Mouse (Mus musculus) hindbrain, embryonic 16.5 days (tissue): ENCODE data around the gene Cdh18. TPM values are rescaled to one million over a fixed set of nuclear protein-coding genes. Genes with fewer than 3 reads are reported as not detected.
"Not testable (repeated sequence)": the region's sequence is repeated elsewhere in the genome, so short reads cannot be mapped to it uniquely, and the experiment has no call there.

Experiments used
- ATAC-seq: fragments of 200-750 bp; cut with Nextera tagmentation; 2 replicates; pipeline ENCODE4 v1.8.0; 2017; ENCODE audit warnings: moderate TSS enrichment, moderate library complexity
- H3K27ac ChIP-seq: fragments of 300-500 bp; sonication (generic); 2 replicates; pipeline ENCODE4 v1.5.1; 2014; ENCODE audit warnings: low read depth, mild to moderate bottlenecking, control low read depth, low read length, moderate library complexity
- H3K27me3 ChIP-seq: fragments of 300-500 bp; sonication (generic); replicated peaks from 2 replicates; pipeline ENCODE4 v1.6.1; 2014; ENCODE audit warnings: low read length; ENCODE audit not compliant: control insufficient read depth, insufficient read depth
- H3K36me3 ChIP-seq: fragments of 300-500 bp; sonication (generic); 2 replicates; pipeline ENCODE4 v1.6.1; 2014; ENCODE audit warnings: mild to moderate bottlenecking, low read length, moderate library complexity, mixed read lengths; ENCODE audit not compliant: control insufficient read depth, insufficient read depth
- H3K4me1 ChIP-seq: fragments of 300-500 bp; sonication (generic); 2 replicates; pipeline ENCODE4 v1.6.1; 2014; ENCODE audit warnings: low read depth, low read length; ENCODE audit not compliant: control insufficient read depth, insufficient read depth
- H3K4me2 ChIP-seq: fragments of 300-500 bp; sonication (generic); 2 replicates; pipeline ENCODE4 v1.6.1; 2014; ENCODE audit warnings: mild to moderate bottlenecking, low read length, control low read depth, moderate library complexity
- H3K4me3 ChIP-seq: fragments of 300-500 bp; sonication (generic); 2 replicates; pipeline ENCODE4 v1.5.1; 2014; ENCODE audit warnings: mild to moderate bottlenecking, low read length, control low read depth, moderate library complexity
- H3K9ac ChIP-seq: fragments of 300-500 bp; sonication (generic); 2 replicates; pipeline ENCODE4 v1.6.1; 2014; ENCODE audit warnings: low read depth, mild to moderate bottlenecking, control low read depth, low read length, moderate library complexity
- H3K9me3 ChIP-seq: fragments of 300-500 bp; sonication (generic); 2 replicates; pipeline ENCODE4 v1.6.1; 2014; ENCODE audit warnings: mild to moderate bottlenecking, low read length, moderate library complexity; ENCODE audit not compliant: control insufficient read depth
- WGBS: fragments of 180-500 bp; shearing (Covaris S2); extraction: QIAGEN DNeasy Blood & Tissue Kit; methylation state at CpG from one replicate; pipeline ENCODE4 v1.1.7; 2014; 5-methylcytosine and 5-hydroxymethylcytosine counted together
- polyA plus RNA-seq: library from polyadenylated mRNA; unstranded; fragments of >200 nt; fragmentation: Nextera tagmentation; extraction: Ambion mirVana; gene quantifications from 2 replicates; pipeline ENCODE4 v1.2.1, GENCODE M21; 2015

The Cdh18 gene
- polyA plus RNA-seq, 1 experiment from 2014 or later: 13.2 TPM

DNA sequence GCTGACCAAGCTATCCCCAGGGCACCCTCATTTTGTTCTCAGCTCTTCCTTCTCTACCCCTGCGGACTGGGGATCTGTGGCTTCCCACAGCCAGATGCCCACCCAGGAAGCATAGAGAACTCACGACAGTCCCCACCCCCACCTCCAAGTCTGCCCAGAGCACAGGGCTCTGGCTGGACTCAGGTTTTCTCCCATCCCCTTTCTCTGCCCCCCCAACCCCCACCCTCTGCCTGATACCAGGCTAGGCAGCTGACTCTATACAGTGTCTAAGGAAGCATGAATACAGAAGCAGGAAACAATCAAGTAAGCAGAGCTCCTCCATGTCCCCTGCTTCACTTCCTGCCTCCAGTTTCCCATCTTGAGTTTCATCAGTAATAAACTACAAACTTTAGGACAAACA is 472.3 kb downstream of the Cdh18 start:
- Histone ChIP-seq H3K36me3 (no peaks in the 10 kb centered on the region), H3K27ac (no peak overlapping the region), H3K9me3 (no peaks in the 10 kb centered on the region), H3K9ac (no peak overlapping the region), H3K4me1 (no peaks in the 10 kb centered on the region), H3K4me3 (no peak overlapping the region), H3K27me3 (no peaks in the 10 kb centered on the region), H3K4me2 (no peak overlapping the region)
- 55% methylated on average over 2 of the region's 2 CpGs for WGBS
- no peak for ATAC-seq

DNA sequence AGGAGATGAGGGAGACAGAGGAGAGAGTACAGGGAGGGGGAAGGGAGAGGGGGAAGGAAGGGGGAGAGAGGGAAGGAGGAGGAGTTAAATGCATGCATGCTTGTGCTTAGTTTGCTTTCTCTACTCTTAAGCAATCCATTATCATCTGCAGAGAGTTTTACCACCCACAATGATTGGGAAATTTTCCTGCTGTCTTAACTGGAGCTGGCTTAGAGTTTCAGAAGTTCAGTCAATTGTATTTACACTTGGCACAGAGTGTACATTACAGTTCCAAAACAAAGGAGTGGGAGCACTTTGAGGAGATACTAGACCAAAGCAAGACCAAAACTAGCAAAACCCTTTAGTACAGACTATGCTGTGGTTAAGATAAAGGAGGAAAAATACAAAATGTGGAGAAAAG is 473.8 kb downstream of the Cdh18 start:
- H3K27me3 ChIP-seq: no peaks in the 10 kb centered on the region
- no peak overlapping the region for H3K4me2 ChIP-seq
- H3K4me3 ChIP-seq: no peak overlapping the region
- no peaks in the 10 kb centered on the region for H3K9me3 ChIP-seq
- H3K27ac ChIP-seq: no peak overlapping the region
- H3K36me3 ChIP-seq: no peaks in the 10 kb centered on the region
- H3K4me1 ChIP-seq: no peaks in the 10 kb centered on the region
- H3K9ac ChIP-seq: no peak overlapping the region
- ATAC-seq: no peak

DNA sequence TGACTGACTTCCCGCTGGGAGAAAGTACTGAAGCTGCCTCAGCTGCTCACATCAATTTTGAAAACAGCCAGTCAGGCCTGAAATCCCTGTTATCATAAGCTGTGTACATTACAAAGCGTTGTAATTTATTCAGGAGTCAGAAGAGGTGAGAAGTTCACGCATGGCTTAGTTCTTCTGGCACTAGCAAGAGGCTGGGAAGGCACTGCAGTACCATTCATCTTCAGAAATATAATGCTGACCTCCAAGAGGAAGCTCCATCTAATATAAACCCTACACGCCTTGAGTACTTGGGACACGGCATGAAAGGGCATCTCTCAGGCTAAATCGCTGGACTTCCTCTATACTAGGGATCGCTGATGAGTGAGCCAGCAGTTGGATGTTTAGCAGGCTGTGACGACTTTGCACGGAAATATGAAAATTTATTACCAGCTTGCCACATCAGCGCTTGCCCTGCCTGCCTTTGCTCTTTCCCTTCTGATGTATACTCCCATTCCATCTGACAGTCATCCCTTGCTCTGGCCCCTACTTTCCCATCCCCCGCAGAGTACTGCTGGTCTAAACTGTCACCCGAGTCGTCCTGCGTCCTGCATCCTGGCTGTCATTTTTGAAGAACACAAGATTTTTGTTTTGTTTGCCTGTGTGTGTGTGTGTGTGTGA is 486.9 kb downstream of the Cdh18 start:
- H3K9ac ChIP-seq: peak overlapping the region; percentile 72
- peak; percentile 81 for ATAC-seq
- WGBS: 2% methylated on average over 14 of the region's 14 CpGs
- no peaks in the 10 kb centered on the region for H3K36me3 ChIP-seq
- H3K4me2 ChIP-seq: peak overlapping the region; percentile 62
- H3K4me3 ChIP-seq: peak overlapping the region; percentile 57
- peaks cover 4% of the 10 kb centered on the region; the same call in 1 of the 2 replicates for H3K4me1 ChIP-seq
- H3K27me3 ChIP-seq: no peaks in the 10 kb centered on the region
- peak overlapping the region; percentile 83 for H3K27ac ChIP-seq
- no peaks in the 10 kb centered on the region for H3K9me3 ChIP-seq

DNA sequence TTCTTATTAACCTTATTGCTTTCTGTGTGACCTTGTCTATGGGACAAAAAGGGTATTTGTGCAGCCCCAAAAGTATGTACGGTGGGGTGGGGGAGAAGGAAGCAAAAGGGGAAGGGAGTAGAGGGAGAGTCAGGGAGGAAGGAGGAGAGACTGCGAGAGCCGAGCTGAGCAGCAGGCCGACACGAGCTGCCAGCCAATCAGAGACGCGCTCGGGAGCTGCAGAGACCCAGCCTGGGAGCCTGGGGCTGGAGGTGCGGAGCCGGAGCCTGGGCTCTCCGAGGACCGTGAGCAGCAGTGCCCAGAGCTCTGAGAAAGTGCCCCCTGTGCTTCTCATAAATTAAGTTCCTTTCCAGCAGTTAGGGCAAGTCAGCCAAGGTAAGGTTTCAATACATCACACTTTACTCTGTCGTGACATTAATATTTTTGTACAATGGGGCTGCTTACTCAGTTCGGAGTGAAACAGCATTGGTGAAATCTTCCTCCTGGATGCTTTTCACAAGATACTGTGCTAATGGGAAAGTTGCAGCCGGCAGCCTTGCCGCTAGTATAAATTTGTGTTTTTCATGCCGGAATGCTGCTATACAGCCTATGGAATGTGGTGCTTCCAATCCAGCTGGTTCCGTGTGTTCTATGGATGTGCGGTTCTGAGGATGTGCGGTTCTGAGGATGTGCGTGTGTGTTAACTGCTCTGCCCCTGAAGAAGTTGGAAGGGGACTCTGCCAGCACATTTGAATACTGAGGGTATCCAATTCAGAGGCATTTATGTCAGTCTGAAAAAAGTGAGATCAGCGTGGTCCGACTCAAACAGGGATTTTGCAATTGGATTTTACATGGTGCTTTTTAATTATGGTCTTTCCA is 487.6 kb downstream of the Cdh18 start:
- Histone ChIP-seq H3K27me3 (no peaks in the 10 kb centered on the region), H3K4me1 (peaks cover 4% of the 10 kb centered on the region; the same call in 1 of the 2 replicates), H3K27ac (peak overlapping the region; percentile 83), H3K9me3 (no peaks in the 10 kb centered on the region), H3K36me3 (no peaks in the 10 kb centered on the region), H3K9ac (peak overlapping the region; percentile 72), H3K4me2 (peak overlapping the region; percentile 62), H3K4me3 (peak overlapping the region; percentile 57)
- ATAC-seq: peak; percentile 99
- WGBS: 2% methylated on average over 23 of the region's 23 CpGs

DNA sequence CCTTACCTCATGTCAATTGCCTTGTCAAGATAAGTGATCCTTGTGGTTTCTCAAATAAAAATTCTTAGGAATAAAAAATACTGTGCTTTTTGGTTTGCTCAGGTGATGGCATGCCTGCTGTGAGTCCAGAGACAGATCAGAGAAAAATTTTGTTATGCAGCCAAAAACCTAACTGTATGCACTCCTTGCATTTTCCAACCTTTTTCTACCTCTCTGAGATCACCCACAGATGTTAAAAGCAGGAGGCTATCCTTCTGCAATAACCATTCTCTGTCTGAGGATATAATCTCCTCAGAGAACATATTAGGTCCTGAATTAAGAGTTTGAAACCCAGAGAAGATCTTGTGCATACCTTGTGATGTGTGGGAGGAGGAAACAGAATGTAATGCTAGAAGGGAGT is 488.7 kb downstream of the Cdh18 start:
- no peaks in the 10 kb centered on the region for H3K9me3 ChIP-seq
- no peak overlapping the region for H3K27ac ChIP-seq
- peak overlapping the region; percentile 57 for H3K4me3 ChIP-seq
- no peak for ATAC-seq
- 0 out of 2 replicates have a peak overlapping the region, but pooled peaks have one; percentile 11 for H3K9ac ChIP-seq
- H3K36me3 ChIP-seq: no peaks in the 10 kb centered on the region
- no peaks in the 10 kb centered on the region for H3K27me3 ChIP-seq
- peaks cover 4% of the 10 kb centered on the region; the same call in 1 of the 2 replicates for H3K4me1 ChIP-seq
- H3K4me2 ChIP-seq: peak overlapping the region; percentile 62

DNA sequence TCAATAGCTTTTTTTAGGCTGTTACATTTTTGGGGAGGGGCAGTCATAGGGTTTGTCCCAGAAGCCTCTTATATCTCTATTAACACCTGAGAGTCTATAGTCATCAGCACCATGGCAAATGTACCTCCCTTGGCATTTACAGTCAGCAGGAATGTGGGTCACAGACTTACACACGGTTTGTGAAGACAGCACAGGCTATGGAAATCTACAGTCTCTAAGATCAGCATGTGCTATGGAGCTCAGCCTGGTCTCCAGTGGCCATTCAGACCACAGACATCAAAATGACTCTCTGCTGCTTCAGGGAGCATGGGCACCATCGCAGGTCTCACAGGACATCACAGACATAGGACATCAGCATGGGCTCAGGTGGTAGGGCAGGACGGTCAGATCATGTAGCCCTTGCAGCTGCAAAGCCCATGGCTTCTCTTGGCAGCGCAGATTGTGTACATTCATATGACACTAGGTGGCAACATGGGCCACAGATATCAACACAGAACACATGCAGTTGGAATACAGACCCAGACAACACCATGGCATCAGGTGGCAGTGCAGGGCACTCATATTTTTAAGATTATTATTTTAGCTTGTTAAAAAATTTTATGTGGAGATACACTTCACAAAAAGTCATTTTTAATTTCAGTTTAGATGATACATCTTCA is 497.4 kb downstream of the Cdh18 start:
- Histone ChIP-seq H3K4me1 (no peaks in the 10 kb centered on the region), H3K4me2 (no peak overlapping the region), H3K9ac (no peak overlapping the region), H3K9me3 (no peaks in the 10 kb centered on the region), H3K36me3 (no peaks in the 10 kb centered on the region), H3K4me3 (no peak overlapping the region), H3K27me3 (no peaks in the 10 kb centered on the region), H3K27ac (no peak overlapping the region)
- WGBS: 73% methylated on average over 4 of the region's 4 CpGs
- no peak for ATAC-seq

DNA sequence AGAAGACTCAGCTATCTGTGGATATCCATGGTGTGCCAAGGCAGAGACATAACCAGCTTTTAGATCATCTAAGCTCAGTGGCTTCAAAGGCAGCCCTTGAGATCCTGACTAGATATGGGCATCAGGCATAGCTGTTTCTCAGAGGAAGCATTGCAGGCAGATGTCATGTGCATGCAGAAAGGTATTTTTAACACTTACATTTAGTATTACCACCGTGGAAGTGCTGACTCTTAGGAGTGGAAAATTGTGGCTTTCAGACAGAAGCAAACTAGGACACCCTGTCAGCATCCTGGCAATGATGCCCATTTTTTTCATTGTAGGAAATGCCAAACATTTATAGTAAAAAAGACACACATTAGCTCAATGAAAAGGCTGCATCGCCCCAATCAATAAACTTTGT is 503.2 kb downstream of the Cdh18 start:
- H3K4me1 ChIP-seq: no peaks in the 10 kb centered on the region
- H3K4me2 ChIP-seq: no peak overlapping the region
- ATAC-seq: no peak
- H3K4me3 ChIP-seq: no peak overlapping the region
- H3K27me3 ChIP-seq: no peaks in the 10 kb centered on the region
- H3K9me3 ChIP-seq: no peaks in the 10 kb centered on the region
- no peak overlapping the region for H3K27ac ChIP-seq
- no peaks in the 10 kb centered on the region for H3K36me3 ChIP-seq
- H3K9ac ChIP-seq: no peak overlapping the region
- WGBS: 84% methylated on average over 2 of the region's 2 CpGs

DNA sequence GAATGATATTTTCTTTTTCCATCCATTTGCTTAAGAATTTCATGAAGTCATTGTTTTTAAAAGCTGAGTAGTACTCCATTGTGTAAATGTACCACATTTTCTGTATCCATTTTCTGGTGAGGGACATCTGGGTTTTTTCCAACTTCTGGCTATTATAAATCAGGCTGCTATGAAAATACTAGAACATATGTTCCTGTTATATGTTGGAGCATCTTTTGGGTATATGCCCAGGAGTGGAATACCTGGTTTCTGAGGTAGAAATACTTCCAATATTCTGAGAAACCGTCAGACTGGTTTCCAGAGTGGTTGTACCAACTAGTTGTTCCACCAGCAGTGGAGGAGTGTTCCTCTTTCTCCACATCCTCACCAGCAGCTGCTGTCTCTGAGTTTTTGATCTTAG is 536.5 kb downstream of the Cdh18 start:
- not testable (repeated sequence) for H3K36me3 ChIP-seq, H3K27me3 ChIP-seq, H3K4me1 ChIP-seq, H3K9me3 ChIP-seq, ATAC-seq, H3K4me2 ChIP-seq, H3K4me3 ChIP-seq, H3K27ac ChIP-seq, H3K9ac ChIP-seq
- 84% methylated on average over 1 of the region's 1 CpGs for WGBS

DNA sequence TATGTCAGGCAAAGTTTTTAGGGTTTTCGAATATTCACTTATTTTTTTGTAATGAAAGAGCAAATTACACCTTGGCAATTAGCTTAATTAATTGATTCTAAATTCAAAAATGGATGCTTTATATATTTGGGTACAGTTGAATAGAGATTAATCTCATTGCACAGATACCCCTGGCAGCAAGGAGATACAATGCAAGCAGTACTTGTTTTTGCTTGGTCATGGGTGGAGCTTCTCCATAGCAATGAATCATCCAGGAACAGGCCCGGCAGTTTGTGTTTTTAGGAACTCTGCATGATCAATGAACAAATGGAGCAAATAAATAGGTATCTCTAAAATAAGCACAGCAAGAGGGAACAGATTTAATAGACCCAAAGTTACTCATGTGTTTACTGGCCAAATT is 538.7 kb downstream of the Cdh18 start:
- Histone ChIP-seq H3K4me3 (no peak overlapping the region), H3K9me3 (no peaks in the 10 kb centered on the region), H3K36me3 (no peaks in the 10 kb centered on the region), H3K4me2 (no peak overlapping the region), H3K4me1 (no peaks in the 10 kb centered on the region), H3K9ac (no peak overlapping the region), H3K27ac (no peak overlapping the region), H3K27me3 (no peaks in the 10 kb centered on the region)
- no peak for ATAC-seq
- 75% methylated on average over 2 of the region's 2 CpGs for whole genome bisulfite sequencing
